Mouse (Mus musculus) left cerebral cortex, postnatal 14 days (tissue): ENCODE measurements around the gene Mpeg1. TPM values are rescaled to one million over a fixed set of nuclear protein-coding genes. Genes with fewer than 3 reads are reported as not detected.

Experiments used
- DNase-seq, 2 experiments: peaks; one replicate each; pipeline ENCODE4 v3.0.0; 2021 to 2022; ENCODE audit warnings: low spot score in 2 of 2, mixed read lengths in 1 of 2
- intact Hi-C: fragments of 180-260 bp; cut with DNase I; formaldehyde crosslinking; loops from one replicate; pipeline ENCODE4 v1.15.1; 2025
- total RNA-seq, 2 experiments: library from RNA; stranded (reverse); gene quantifications; 2 replicates each; pipeline ENCODE4 v1.2.3; 2021

Gene Mpeg1
- total RNA-seq, 2 experiments from 2014 or later, result 5.0 to 6.2 TPM

- DNase-seq, result peak in 1 of 2 experiments; percentile 2
- intact Hi-C loops, result no loop called here
These were observed 2.5 kb downstream of the Mpeg1 start for GRCm38 (mm10) chr19:12462851-12463721.

GRCm38 (mm10) chr19:12463722-12464035 lies 3.1 kb downstream of the Mpeg1 start:
- no peak for DNase-seq
- intact Hi-C loops, result no loop called here

- intact Hi-C loops, result no loop called here
- DNase-seq, result peak in 1 of 2 experiments; percentile 2
These were observed 3.5 kb downstream of the Mpeg1 start for GRCm38 (mm10) chr19:12464127-12464526.

GRCm38 (mm10) chr19:12464674-12465073 lies 4.1 kb downstream of the Mpeg1 start:
- intact Hi-C loops, result loop anchor here (5.0 kb wide), 1 partner anchor 38 kb away; the partner anchor contains the start of gene Dtx4
- DNase-seq, result peak in 1 of 2 experiments; percentile 1

GRCm38 (mm10) chr19:12465530-12466144 lies 5.1 kb downstream of the Mpeg1 start:
- intact Hi-C loops, result loop anchor here (5.0 kb wide), 1 partner anchor 37 kb away; the partner anchor contains the start of gene Dtx4
- no peak for DNase-seq

- intact Hi-C loops, result loop anchor here (5.0 kb wide), 1 partner anchor 36 kb away; the partner anchor contains the start of gene Dtx4
- peak; percentile 70 to 80 for DNase-seq
These were observed 5.6 kb downstream of the Mpeg1 start for GRCm38 (mm10) chr19:12466204-12466603.

- DNase-seq, result no peak
- intact Hi-C loops, result loop anchor here (5.0 kb wide), 1 partner anchor 35 kb away; the partner anchor contains the start of gene Dtx4
These were observed 6.9 kb downstream of the Mpeg1 start for GRCm38 (mm10) chr19:12467436-12467835.

GRCm38 (mm10) chr19:12471866-12472265 lies 11.3 kb downstream of the Mpeg1 start:
- intact Hi-C loops, result no loop called here
- DNase-seq, result no peak

DNA sequence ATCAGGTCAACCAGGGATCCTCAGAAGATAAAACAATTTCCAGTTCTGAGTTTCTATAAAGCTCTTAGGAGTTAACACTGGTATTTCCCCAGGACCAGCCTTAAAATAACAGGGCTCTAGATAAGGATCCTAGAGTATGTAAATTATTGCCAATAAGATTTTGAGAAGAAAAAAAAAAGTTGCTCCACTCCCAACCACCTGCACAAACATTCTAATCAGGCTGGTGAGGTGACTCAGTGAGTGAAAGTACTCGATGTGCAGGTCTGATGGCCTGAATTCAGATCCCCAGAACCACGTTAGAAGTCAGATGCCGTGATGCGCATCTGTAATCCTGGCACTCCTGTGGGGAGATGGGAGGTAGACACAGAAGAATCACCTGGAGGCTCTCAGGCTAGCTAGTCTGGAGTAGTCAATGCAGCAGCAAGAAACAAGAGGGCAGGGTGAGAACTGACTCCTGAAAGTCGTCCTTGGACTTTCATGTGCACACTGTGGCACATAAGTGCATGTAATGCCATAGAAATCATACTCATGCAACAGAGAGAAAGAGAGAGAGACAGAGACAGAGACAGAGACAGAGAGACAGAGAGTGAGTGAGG lies 11.9 kb downstream of the Mpeg1 start:
- intact Hi-C loops, result no loop called here
- DNase-seq, result no peak

DNA sequence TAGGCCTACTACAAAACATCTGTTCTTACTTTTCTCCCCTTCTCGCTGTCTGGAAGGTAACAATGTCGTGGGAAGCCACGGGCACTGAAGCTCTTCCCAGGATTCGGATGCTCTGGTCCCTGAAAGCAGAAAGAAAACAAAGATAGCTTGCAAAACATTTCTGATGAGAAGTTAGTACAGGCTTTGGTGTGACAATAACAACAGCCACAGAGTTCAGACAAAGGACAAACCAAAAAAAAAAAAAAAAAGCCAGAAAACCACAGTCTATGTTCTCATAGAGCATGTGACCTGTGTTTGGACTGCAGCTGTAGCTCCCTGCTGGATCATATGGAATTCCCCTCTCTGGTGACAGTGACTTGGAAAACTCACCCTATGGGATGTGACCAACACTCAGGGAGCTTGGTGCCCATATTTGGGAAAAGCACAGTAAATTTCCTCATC lies 12.6 kb downstream of the Mpeg1 start:
- DNase-seq, result no peak
- intact Hi-C loops, result no loop called here

DNA sequence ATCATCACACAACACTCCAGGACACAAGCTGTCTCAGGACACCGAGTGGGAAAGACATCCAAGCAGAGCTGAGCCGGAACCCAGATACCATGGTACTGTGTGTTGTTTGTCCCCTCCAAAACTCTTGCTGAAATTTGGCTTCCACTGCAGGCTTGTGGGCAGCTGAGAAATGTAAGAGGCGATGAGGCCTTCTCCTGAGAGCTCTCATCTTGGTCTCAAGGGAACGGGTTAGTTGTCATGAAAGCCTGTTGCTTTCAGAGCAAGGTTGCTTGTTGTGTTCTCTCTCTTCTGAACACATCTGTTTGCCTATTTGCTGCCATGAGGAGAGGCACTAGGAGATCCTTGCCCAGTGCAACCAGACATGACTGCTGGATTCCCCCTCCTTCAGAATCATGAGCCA lies 13.4 kb downstream of the Mpeg1 start:
- intact Hi-C loops, result no loop called here
- no peak for DNase-seq

DNA sequence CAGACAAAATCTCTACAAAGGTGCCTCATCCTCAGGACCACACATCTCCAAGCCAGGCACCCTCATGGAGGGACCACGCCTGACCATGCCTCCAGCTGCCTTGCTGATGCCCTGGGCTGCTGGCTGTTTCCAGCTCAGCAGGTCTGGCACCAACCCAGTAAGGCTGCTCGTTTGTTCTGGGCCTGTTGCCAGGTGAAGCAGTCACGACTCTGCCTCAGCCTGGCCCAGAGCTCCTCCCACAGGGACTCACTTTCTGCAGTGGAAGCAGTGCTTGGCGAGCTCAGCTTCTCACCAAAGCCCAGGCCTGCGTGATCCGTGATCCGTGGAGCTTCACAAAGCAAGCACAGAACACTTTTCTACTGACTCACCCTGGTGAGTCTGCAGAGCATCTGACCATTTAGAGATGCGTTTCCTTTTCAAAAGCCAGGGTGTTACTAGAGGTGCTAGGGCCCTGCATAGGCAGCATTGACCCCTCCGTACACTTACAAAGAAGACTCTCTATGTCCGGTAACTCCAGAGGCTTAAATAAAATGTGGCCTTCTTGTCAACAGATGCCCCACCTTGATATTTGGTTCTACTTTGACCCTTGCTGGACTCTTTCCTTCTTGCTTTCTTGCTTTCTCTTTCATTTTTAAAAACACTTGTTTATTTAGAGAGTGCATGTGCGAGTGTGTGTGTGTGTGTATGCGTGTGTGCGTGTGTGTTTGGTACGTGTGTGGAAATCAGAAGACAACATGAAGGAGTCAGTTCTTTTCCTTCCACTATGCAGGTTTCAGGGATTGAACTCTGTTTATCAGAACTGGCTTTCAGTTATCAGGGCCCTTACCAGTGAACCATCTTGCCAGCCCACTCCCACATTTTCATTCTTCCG lies 15.0 kb downstream of the Mpeg1 start:
- DNase-seq, result peak; percentile 92 to 96
- intact Hi-C loops, result no loop called here

- intact Hi-C loops, result no loop called here
- DNase-seq, result no peak
These were observed 16.2 kb downstream of the Mpeg1 start for GRCm38 (mm10) chr19:12476721-12477270.

DNA sequence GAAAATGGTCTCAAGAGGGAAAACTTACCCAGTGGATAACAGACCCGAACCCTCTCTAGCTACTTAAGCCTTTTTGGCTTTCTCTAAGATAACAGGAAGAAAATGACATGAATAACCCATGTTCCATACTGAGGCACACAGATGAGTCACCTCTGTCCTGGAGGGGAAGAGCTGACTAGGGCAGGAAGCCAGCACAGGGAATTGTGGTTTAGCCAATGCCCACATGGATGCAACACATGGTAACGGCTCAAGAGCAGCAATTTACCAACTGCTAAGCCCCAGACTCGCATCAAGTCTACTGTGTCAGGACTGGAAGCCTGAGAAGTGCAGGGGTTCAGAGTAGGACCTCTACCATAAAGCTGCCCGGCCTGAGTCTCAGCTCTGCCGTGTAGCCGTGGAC lies 17.8 kb downstream of the Mpeg1 start:
- no peak for DNase-seq
- intact Hi-C loops, result no loop called here

GRCm38 (mm10) chr19:12483782-12484181 lies 23.2 kb downstream of the Mpeg1 start:
- DNase-seq, result no peak
- intact Hi-C loops, result no loop called here

- DNase-seq, result no peak
- intact Hi-C loops, result no loop called here
These were observed 23.6 kb downstream of the Mpeg1 start for GRCm38 (mm10) chr19:12484210-12484609.

DNA sequence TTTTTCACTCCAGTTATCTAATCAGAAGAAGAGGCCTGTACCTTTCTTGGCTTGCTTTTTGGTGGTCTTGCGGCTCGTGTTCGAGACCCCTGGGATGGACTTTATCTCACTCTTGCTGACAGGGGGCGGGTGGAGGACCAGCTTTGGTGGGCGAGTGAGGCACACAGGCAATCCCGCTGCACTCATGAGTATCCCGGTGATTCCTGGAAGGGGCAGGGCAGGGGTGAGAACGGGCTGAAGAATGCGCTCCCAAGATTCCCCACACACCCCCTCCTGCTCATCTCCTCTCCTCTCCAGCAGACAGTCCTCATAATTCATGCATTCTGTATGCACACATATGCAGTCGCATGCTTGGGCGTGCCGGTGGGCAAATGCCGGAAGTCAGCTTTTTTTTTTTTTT lies 24.6 kb downstream of the Mpeg1 start:
- intact Hi-C loops, result no loop called here
- DNase-seq, result no peak

- no peak for DNase-seq
These were observed 25.1 kb downstream of the Mpeg1 start for GRCm38 (mm10) chr19:12485631-12486030.

GRCm38 (mm10) chr19:12486875-12487274 lies 26.3 kb downstream of the Mpeg1 start:
- intact Hi-C loops, result no loop called here
- DNase-seq, result peak in 1 of 2 experiments; percentile 40

More at GRCm38 (mm10) chr19:12485631-12486030, 25.1 kb downstream of the Mpeg1 start:
- intact Hi-C loops, result no loop called here
